Mouse (Mus musculus): ENCODE measurements around the gene Wnt7a. TPM values are rescaled to one million over a fixed set of nuclear protein-coding genes. Genes with fewer than 3 reads are reported as not detected.

Wnt7a gene
- polyA plus RNA-seq, 1 experiment from 2014 or later, result 12.4 TPM

DNA sequence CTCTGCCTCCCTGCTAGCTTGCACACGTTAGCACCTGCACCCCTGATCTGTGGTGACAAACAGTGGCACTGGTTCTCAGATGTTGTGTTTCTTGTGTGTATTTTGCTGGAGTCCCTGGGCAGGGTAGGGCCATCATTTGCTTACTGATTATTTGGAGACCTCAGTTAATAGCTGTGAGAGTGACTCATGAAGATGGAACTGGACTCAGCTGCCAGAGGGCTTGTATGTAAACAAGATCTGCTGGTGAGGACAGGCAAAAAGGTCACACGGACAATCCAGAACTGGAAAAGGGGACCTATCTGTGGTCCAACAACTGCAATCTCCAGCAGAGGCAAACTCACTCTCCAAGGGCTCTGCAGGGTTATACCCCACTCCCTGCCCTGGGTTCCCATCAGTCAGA is 52.8 kb downstream of the Wnt7a start:
- H3K36me3 ChIP-seq (ENCODE audit: control insufficient read depth, insufficient read depth, low read length), result no peaks in the 10 kb centered on the region
- no peak overlapping the region for H3K9ac ChIP-seq (ENCODE audit: low read length)
- H3K27ac ChIP-seq (ENCODE audit: low read depth, low read length), result no peak overlapping the region
- no peaks in the 10 kb centered on the region for H3K27me3 ChIP-seq (ENCODE audit: control insufficient read depth, insufficient read depth, low read length)
- ATAC-seq (ENCODE audit: low FRiP score), result no peak
- H3K4me2 ChIP-seq, result no peak overlapping the region
- H3K4me3 ChIP-seq (ENCODE audit: low read depth, low read length), result no peak overlapping the region
- WGBS, result 76% methylated on average over 2 of the region's 2 CpGs
- H3K4me1 ChIP-seq (ENCODE audit: control insufficient read depth, insufficient read depth, low read length), result 0 out of 2 replicates have a peak, but pooled peaks cover 4% of the 10 kb centered on the region
- no peaks in the 10 kb centered on the region for H3K9me3 ChIP-seq (ENCODE audit: control insufficient read depth, low read length)
- DNase-seq (ENCODE audit: low spot score, missing footprints), result no peak

GRCm38 (mm10) chr6:91357238-91357876 is 53.8 kb downstream of the Wnt7a start:
- Histone ChIP-seq H3K9ac (ENCODE audit: low read length) (no peak overlapping the region), H3K27me3 (ENCODE audit: control insufficient read depth, insufficient read depth, low read length) (no peaks in the 10 kb centered on the region), H3K4me1 (ENCODE audit: control insufficient read depth, insufficient read depth, low read length) (0 out of 2 replicates have a peak, but pooled peaks cover 4% of the 10 kb centered on the region), H3K4me2 (no peak overlapping the region), H3K9me3 (ENCODE audit: control insufficient read depth, low read length) (no peaks in the 10 kb centered on the region), H3K4me3 (ENCODE audit: low read depth, low read length) (no peak overlapping the region), H3K36me3 (ENCODE audit: control insufficient read depth, insufficient read depth, low read length) (no peaks in the 10 kb centered on the region), H3K27ac (ENCODE audit: low read depth, low read length) (no peak overlapping the region)
- 63% methylated on average over 13 of the region's 13 CpGs for WGBS
- ATAC-seq (ENCODE audit: low FRiP score) (no peak), DNase-seq (ENCODE audit: low spot score, missing footprints) (no peak)

DNA sequence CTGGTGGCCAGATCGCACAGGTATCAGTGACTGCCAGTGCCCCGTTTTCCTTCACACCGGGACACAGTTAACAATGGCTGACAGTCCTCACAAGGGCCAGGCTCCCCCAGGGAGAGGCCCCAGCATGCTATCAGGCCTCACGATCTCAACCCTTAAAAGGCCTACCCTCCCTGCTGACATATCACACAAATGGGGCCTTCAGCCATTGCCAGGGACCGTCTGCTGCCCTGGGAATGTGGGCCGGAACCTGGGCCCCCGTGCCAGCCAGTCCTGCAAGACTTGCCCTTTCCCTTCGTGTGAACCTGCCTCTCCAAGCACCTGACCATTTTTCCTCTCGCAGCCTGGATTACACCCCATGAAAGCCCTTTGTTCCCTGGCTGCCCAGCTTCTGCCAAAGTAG is 61.5 kb downstream of the Wnt7a start:
- ATAC-seq (ENCODE audit: low FRiP score), result no peak
- Histone ChIP-seq H3K4me1 (ENCODE audit: control insufficient read depth, insufficient read depth, low read length) (peaks cover 50% of the 10 kb centered on the region), H3K36me3 (ENCODE audit: control insufficient read depth, insufficient read depth, low read length) (no peaks in the 10 kb centered on the region), H3K9me3 (ENCODE audit: control insufficient read depth, low read length) (no peaks in the 10 kb centered on the region), H3K27me3 (ENCODE audit: control insufficient read depth, insufficient read depth, low read length) (no peaks in the 10 kb centered on the region; the same call in 1 of the 2 replicates), H3K9ac (ENCODE audit: low read length) (0 out of 2 replicates have a peak overlapping the region, but pooled peaks have one; percentile 7), H3K4me2 (no peak overlapping the region), H3K27ac (ENCODE audit: low read depth, low read length) (no peak overlapping the region), H3K4me3 (ENCODE audit: low read depth, low read length) (no peak overlapping the region)
- DNase-seq (ENCODE audit: low spot score, missing footprints), result no peak
- WGBS, result 51% methylated on average over 9 of the region's 9 CpGs

DNA sequence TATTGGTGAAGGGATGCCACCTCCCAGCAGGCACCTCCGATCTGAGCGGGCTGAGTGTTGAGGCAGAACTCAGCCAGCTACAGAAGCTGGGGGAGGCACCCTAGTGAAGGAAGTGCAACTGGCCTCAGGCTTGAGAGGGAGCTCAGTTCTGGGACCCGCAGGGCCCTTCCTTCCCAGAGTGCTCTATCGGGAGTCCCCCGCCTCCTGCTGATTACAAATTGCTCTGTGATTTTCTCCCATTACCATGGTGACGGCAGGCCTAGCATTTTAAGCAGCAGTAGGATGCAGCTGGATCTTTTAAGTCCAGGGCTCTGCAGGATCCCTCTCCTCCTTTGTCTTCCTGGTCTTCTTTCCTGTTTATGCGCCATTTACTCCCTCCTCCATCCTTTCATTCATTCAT is 63.4 kb downstream of the Wnt7a start:
- Histone ChIP-seq H3K9ac (ENCODE audit: low read length) (peak overlapping the region; percentile 13; the same call in 1 of the 2 replicates), H3K4me2 (peak overlapping the region; percentile 8; the same call in 1 of the 2 replicates), H3K4me3 (ENCODE audit: low read depth, low read length) (no peak overlapping the region), H3K27ac (ENCODE audit: low read depth, low read length) (peak overlapping the region; percentile 90), H3K9me3 (ENCODE audit: control insufficient read depth, low read length) (no peaks in the 10 kb centered on the region), H3K27me3 (ENCODE audit: control insufficient read depth, insufficient read depth, low read length) (no peaks in the 10 kb centered on the region; the same call in 1 of the 2 replicates), H3K36me3 (ENCODE audit: control insufficient read depth, insufficient read depth, low read length) (no peaks in the 10 kb centered on the region), H3K4me1 (ENCODE audit: control insufficient read depth, insufficient read depth, low read length) (peaks cover 64% of the 10 kb centered on the region)
- ATAC-seq (ENCODE audit: low FRiP score) (peak; percentile 68), DNase-seq (ENCODE audit: low spot score, missing footprints) (peak; percentile 95)
- 4% methylated on average over 7 of the region's 7 CpGs for WGBS

GRCm38 (mm10) chr6:91346906-91347156 is 64.3 kb downstream of the Wnt7a start:
- Histone ChIP-seq H3K4me2 (peak overlapping the region; percentile 17; the same call in 1 of the 2 replicates), H3K27ac (ENCODE audit: low read depth, low read length) (peak overlapping the region; percentile 90), H3K27me3 (ENCODE audit: control insufficient read depth, insufficient read depth, low read length) (no peaks in the 10 kb centered on the region; the same call in 1 of the 2 replicates), H3K36me3 (ENCODE audit: control insufficient read depth, insufficient read depth, low read length) (no peaks in the 10 kb centered on the region), H3K9me3 (ENCODE audit: control insufficient read depth, low read length) (no peaks in the 10 kb centered on the region), H3K4me3 (ENCODE audit: low read depth, low read length) (no peak overlapping the region), H3K9ac (ENCODE audit: low read length) (peak overlapping the region; percentile 51), H3K4me1 (ENCODE audit: control insufficient read depth, insufficient read depth, low read length) (peaks cover 64% of the 10 kb centered on the region)
- no peak for ATAC-seq (ENCODE audit: low FRiP score)
- no peak for DNase-seq (ENCODE audit: low spot score, missing footprints)
- WGBS, result 8% methylated on average over 3 of the region's 3 CpGs

GRCm38 (mm10) chr6:91346071-91346905 is 64.9 kb downstream of the Wnt7a start:
- peak overlapping the region; percentile 51 for H3K9ac ChIP-seq (ENCODE audit: low read length)
- peak overlapping the region; percentile 90 for H3K27ac ChIP-seq (ENCODE audit: low read depth, low read length)
- no peaks in the 10 kb centered on the region for H3K9me3 ChIP-seq (ENCODE audit: control insufficient read depth, low read length)
- ATAC-seq (ENCODE audit: low FRiP score), result peak; percentile 82
- H3K4me2 ChIP-seq, result peak overlapping the region; percentile 17
- WGBS, result 8% methylated on average over 10 of the region's 10 CpGs
- DNase-seq (ENCODE audit: low spot score, missing footprints), result peak; percentile 95
- H3K4me3 ChIP-seq (ENCODE audit: low read depth, low read length), result no peak overlapping the region
- no peaks in the 10 kb centered on the region; the same call in 1 of the 2 replicates for H3K27me3 ChIP-seq (ENCODE audit: control insufficient read depth, insufficient read depth, low read length)
- no peaks in the 10 kb centered on the region for H3K36me3 ChIP-seq (ENCODE audit: control insufficient read depth, insufficient read depth, low read length)
- peaks cover 64% of the 10 kb centered on the region for H3K4me1 ChIP-seq (ENCODE audit: control insufficient read depth, insufficient read depth, low read length)

GRCm38 (mm10) chr6:91345091-91345490 is 66.1 kb downstream of the Wnt7a start:
- Histone ChIP-seq H3K27me3 (ENCODE audit: control insufficient read depth, insufficient read depth, low read length) (no peaks in the 10 kb centered on the region; the same call in 1 of the 2 replicates), H3K4me2 (peak overlapping the region; percentile 10), H3K4me1 (ENCODE audit: control insufficient read depth, insufficient read depth, low read length) (peaks cover 64% of the 10 kb centered on the region), H3K9ac (ENCODE audit: low read length) (no peak overlapping the region), H3K27ac (ENCODE audit: low read depth, low read length) (peak overlapping the region; percentile 90), H3K9me3 (ENCODE audit: control insufficient read depth, low read length) (no peaks in the 10 kb centered on the region), H3K36me3 (ENCODE audit: control insufficient read depth, insufficient read depth, low read length) (no peaks in the 10 kb centered on the region), H3K4me3 (ENCODE audit: low read depth, low read length) (no peak overlapping the region)
- ATAC-seq (ENCODE audit: low FRiP score) (no peak), DNase-seq (ENCODE audit: low spot score, missing footprints) (peak; percentile 93)
- WGBS, result 16% methylated on average over 5 of the region's 5 CpGs

DNA sequence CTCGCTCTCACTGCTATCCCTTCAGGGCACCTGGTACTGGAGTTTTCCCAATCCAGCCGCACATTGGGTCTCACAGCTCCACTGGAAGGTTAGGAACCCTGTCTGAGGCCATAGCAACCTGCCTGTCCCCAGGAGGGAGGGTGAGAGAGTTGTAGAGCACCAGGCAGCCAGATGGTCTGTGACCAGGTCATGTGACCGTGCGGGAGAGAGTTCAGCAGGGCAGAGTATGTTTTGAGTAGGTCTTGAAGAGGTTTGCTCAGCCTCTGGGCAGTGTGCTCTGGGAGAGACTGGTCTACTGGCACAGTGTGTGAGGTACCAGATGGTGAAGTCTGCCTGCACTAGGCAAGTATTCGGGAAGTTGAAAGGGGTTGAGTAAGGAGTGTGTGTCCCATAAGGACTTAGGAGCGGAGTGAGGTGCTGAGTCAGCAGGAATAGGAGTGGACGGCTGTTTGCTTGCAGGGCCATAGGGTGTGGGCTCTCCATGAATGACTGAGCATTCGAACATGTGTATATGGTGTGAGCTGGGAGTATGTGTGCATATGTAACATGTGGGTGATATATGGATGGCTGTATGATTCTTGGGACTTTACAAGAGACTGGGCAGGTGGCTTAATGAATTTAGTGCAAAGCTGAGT is 71.4 kb downstream of the Wnt7a start:
- Histone ChIP-seq H3K27ac (ENCODE audit: low read depth, low read length) (no peak overlapping the region), H3K9me3 (ENCODE audit: control insufficient read depth, low read length) (no peaks in the 10 kb centered on the region), H3K9ac (ENCODE audit: low read length) (no peak overlapping the region), H3K36me3 (ENCODE audit: control insufficient read depth, insufficient read depth, low read length) (no peaks in the 10 kb centered on the region), H3K4me2 (no peak overlapping the region), H3K4me1 (ENCODE audit: control insufficient read depth, insufficient read depth, low read length) (peaks cover 18% of the 10 kb centered on the region), H3K27me3 (ENCODE audit: control insufficient read depth, insufficient read depth, low read length) (no peaks in the 10 kb centered on the region; the same call in 1 of the 2 replicates), H3K4me3 (ENCODE audit: low read depth, low read length) (no peak overlapping the region)
- ATAC-seq (ENCODE audit: low FRiP score), result 0 out of 2 replicates have a peak, but pooled peaks have one; percentile 19
- peak; percentile 82 for DNase-seq (ENCODE audit: low spot score, missing footprints)
- 82% methylated on average over 8 of the region's 8 CpGs for WGBS

Measured in midbrain, embryonic 11.5 days (tissue).